Mouse (Mus musculus) fat pad, adult 2 months (tissue): ENCODE results near the gene Cwc15.

Experiments used
- DNase-seq: peaks from one replicate; pipeline ENCODE4 v3.0.0-alpha.2; 2011; ENCODE audit warnings: low read depth, low spot score; ENCODE audit errors: extremely low read depth

Gene Cwc15

GRCm38 (mm10) chr9:14547584-14548365 lies 47.4 kb downstream of the Cwc15 start:
- no peak for DNase-seq

DNA sequence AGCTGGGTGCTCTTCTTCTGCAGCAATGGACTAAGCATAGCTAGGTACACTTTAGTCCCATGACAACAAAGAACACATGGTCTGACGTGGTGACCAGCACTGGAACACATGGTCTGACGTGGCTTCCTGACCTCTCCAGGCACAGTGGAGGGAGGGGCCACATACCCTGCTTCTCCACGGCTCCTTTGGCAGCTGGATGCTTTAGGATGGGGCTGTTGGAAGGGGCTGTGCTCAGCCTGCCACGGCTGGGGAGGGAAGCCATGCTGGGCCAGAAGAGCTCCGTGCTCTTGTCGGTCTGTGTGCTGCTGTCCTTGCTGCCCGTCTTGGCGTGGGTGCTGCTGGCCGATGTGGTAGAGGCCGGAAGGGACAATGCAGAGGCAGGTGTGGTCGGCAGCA lies 47.9 kb downstream of the Cwc15 start:
- no peak for DNase-seq

DNA sequence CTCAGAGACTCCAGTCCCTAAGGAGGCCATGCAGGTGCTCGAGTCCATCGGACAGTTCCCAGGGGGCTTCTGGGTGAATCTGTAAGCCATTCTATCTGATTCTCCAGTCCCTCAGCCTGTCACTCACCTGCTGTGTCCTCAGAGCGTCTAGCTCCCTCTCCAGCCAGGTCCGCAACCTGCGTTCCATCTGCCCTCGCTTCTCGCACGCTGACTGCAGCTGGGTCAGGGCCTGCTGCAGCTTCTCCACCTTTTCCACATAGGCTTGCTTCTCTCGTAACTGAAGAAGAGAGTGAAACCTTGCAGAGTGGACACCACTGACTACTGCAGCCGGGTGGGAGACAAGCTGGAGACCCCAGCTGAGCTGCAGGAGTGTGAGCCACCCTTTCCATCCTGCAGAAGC lies 57.9 kb downstream of the Cwc15 start:
- DNase-seq: no peak

- peak; percentile 58 for DNase-seq
Observed at GRCm38 (mm10) chr9:14559430-14559829, 59.0 kb downstream of the Cwc15 start.

- no peak for DNase-seq
Observed at GRCm38 (mm10) chr9:14559996-14560395, 59.6 kb downstream of the Cwc15 start.
